Mouse (Mus musculus) olfactory bulb, adult 2 months (tissue): Measurements from ENCODE around the gene Hcrt.

ENCODE experiments used
- CTCF ChIP-seq: fragments of 200-500 bp; IDR thresholded peaks from 2 replicates; pipeline ENCODE4 v1.5.1; 2012; ENCODE audit warnings: low read depth, mild to moderate bottlenecking, low read length, moderate library complexity; ENCODE audit not compliant: insufficient read depth
- POLR2A ChIP-seq: fragments of 200-500 bp; IDR thresholded peaks from 2 replicates; pipeline ENCODE4 v1.6.1; 2012; ENCODE audit warnings: mild to moderate bottlenecking, low read depth, low read length, moderate library complexity; ENCODE audit not compliant: insufficient read depth

DNA sequence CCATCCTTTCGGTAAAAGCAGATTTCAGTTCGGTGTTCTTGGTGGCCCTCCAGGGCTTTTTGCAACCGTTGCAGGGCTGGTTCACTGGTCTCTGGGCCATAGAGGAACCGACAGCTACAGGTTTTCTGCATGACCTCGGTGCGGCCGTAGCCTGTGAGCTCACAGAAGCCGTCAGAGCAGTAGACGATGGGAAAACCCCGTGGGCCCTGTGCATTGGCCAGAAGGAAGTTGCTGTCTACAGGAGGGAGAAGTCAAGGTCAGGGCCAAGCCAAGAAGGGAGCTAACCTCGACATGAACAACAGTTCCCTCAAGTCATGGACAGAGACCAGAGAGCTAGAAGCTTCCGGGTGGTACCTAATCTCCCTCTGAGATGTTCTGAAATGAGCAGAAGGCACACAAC lies 5.2 kb downstream of the Hcrt start:
- TF ChIP-seq POLR2A (no peak), CTCF (no peak)
